Mouse (Mus musculus) small intestine, adult 10 weeks (tissue): ENCODE measurements around the gene Usp18. TPM values are rescaled to one million over a fixed set of nuclear protein-coding genes. Genes with fewer than 3 reads are reported as not detected.

Source experiments
- polyA plus RNA-seq: library from polyadenylated mRNA; stranded (reverse); fragments of 350-450 nt; fragmentation: Illumina TruSeq; extraction: RNeasy Lipid Tissue Mini Kit (QIAGEN cat#74804); gene quantifications from one replicate; pipeline ENCODE4 v1.2.3, GENCODE M21; 2014; ENCODE audit warnings: low replicate concordance

Usp18 gene
- 9.8 TPM for polyA plus RNA-seq

DNA sequence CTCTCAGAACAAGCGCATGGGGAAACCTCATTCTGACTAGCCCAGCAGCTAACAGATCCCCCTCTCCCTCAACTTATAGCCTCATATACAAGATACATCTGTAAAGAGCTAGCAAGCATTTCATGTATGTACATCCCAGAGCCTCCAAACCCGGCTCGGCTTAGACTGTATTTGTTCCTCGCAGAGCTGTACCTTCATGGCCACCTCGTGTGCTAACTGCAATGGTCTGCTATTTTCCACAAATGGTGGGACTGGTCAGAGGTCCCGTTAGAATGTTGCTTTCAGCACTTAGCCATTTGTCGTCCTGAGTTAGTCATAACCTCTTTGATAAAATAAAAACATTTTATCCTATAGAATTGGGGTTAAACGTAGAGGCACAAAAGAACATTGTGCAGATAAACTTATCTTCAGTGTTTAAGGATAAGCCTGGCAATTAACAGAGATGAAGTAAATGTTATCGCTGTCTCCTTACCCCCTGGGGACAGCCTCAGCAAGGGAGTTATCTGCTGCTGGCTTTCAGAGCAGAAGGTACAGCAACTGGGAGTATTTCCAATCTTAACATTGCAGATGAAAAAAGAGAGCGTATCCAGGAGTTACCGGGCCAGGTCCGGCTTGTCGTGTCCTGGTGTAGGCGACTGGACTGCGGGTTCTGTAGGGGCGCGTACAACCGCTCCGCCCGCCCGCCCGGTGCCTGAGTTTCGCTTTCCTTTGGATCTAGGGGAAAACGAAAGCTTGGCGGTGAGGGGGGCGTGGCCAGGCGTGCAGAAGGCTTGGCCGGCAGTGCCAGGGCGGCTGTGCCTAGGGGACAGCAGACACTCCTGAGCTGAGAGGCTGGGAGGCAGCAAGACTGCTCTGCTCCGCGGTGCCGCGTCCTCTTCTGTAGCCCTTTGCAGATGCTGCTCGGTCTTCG lies at the start of gene Usp18:
Gene Usp18, plus strand, starts transcription at position 780 of the 910 bp plus-strand sequence.

GRCm38 (mm10) chr6:121210149-121210925 lies 35.4 kb upstream of the Usp18 start, which contains the start of gene Tuba8:
Tuba8 (plus strand) TSS chr6:121210696.

GRCm38 (mm10) chr6:121299954-121300353 lies 54.2 kb downstream of the Usp18 start, which contains the start of gene Slc6a13:
Slc6a13 (plus strand) TSS chr6:121300227.

Other genes starting within 250 kb of the Usp18 start
- gene Mical3, start 114.9 kb upstream of the Usp18 start, polyA plus RNA-seq, result 2.7 TPM
- 2.3 TPM for gene Pex26, start 62.2 kb upstream of the Usp18 start, polyA plus RNA-seq
- not detected for gene Tuba8, start 35.2 kb upstream of the Usp18 start, polyA plus RNA-seq
- gene Slc6a13, start 54.3 kb downstream of the Usp18 start, polyA plus RNA-seq, result not detected
- gene Slc6a12, start 97.2 kb downstream of the Usp18 start, polyA plus RNA-seq, result not detected
- gene Iqsec3, start 227.8 kb downstream of the Usp18 start, polyA plus RNA-seq, result 0.07 TPM